Mouse (Mus musculus): ENCODE data around the gene Prokr1. TPM values are rescaled to one million over a fixed set of nuclear protein-coding genes. Genes with fewer than 3 reads are reported as not detected.

Prokr1 gene
- total and polyA plus RNA-seq, 3 experiments, result 1.3 to 1.4 TPM; not detected in 1

DNA sequence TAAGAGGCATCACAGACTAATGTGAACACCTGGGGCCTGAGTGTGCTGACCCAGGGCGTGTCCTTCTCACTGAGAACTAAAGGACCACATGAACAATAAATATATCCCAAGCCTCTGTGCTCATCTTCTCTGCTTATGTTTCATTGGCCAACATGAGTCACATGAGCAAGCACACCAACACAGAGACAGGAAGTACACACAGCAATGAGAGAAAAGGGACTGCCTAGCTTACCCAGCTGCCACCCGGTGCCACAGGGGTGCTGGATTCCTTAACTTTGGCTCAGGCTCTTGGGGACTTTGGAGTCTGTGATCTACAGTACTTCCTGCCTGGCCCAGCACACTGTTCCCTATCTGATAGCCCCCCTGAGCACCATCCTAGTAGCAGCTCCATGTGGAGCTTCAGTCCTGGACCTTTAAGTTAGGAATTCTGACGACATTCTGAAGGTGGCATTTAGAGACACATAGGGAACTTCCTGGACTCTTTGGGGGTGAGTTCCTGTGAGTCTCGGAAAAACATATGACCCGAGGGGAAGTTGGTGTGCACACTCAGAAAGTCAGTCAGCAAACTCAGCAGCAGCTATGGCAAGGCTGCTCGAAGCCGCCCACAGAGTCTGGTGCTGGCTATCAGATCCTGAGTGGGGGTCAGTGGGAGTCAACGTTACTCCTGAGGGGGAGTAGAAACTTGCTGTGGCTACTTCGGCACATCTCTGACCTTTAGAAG is 55.5 kb downstream of the Prokr1 start:
- no peaks in the 10 kb centered on the region for H3K9me3 ChIP-seq (replicated peaks; ENCODE audit: insufficient read depth, low read length)
- H3K79me2 ChIP-seq (ENCODE audit: control insufficient read depth, insufficient read depth, low read length, poor library complexity), result no peaks in the 10 kb centered on the region; the same call in 1 of the 2 replicates
- H3K4me3 ChIP-seq (ENCODE audit: control insufficient read depth in 1 of 2, insufficient read depth in 1 of 2, low read depth in 2 of 2, low read length in 2 of 2), result peak overlapping the region; percentile 45 to 46
- peak overlapping the region; percentile 59 for H3K27ac ChIP-seq (ENCODE audit: control insufficient read depth, low read depth, low read length)
- H3K27me3 ChIP-seq (ENCODE audit: control insufficient read depth in 1 of 2, insufficient read depth in 2 of 2, low read length in 2 of 2), result no peaks in the 10 kb centered on the region
- DNase-seq (ENCODE audit: low read depth, low spot score), result peak; percentile 86
- peak overlapping the region; percentile 65 for H3K9ac ChIP-seq (ENCODE audit: control insufficient read depth, low read depth, low read length, poor library complexity, severe bottlenecking)
- H3K36me3 ChIP-seq (ENCODE audit: control insufficient read depth in 1 of 2, insufficient read depth in 2 of 2, low read length in 2 of 2), result peaks cover 0 to 27% of the 10 kb centered on the region in 2 experiments; a peak in 2 of 4 replicates
- peaks cover 11 to 25% of the 10 kb centered on the region in 2 experiments for H3K4me1 ChIP-seq (ENCODE audit: control insufficient read depth in 1 of 2, insufficient read depth in 2 of 2, low read length in 2 of 2)
- no peak for TF ChIP-seq ETS1 (IDR thresholded peaks at IDR 0.05; ENCODE audit: low read depth, low read length)
- no peak for TF ChIP-seq MEF2A (IDR thresholded peaks at IDR 0.05; ENCODE audit: extremely low read depth, insufficient replicate concordance, low read depth, low read length, poor library complexity, severe bottlenecking)
- peak; percentile 72 for TF ChIP-seq HCFC1 (IDR thresholded peaks at IDR 0.05; ENCODE audit: low read depth, low read length)
- TF ChIP-seq GABPA (IDR thresholded peaks at IDR 0.05; ENCODE audit: low read depth, low read length), result no peak
- TF ChIP-seq MAZ (IDR thresholded peaks at IDR 0.05; ENCODE audit: low read depth, low read length), result no peak
- TF ChIP-seq USF2 (IDR thresholded peaks at IDR 0.05; ENCODE audit: borderline replicate concordance in 1 of 2, insufficient read depth in 1 of 2, low read depth in 1 of 2, low read length in 2 of 2), result peak; percentile 70 to 94
- TF ChIP-seq CTCF (IDR thresholded peaks at IDR 0.05 in 2 of 3, conservative IDR thresholded peaks at IDR 0.05 in 1 of 3; ENCODE audit: control insufficient read depth in 1 of 3, insufficient read depth in 1 of 3, low read depth in 2 of 3, low read length in 3 of 3, poor library complexity in 1 of 3, severe bottlenecking in 1 of 3), result no peak
- TF ChIP-seq SMC3 (IDR thresholded peaks at IDR 0.05; ENCODE audit: low read depth, low read length), result no peak
- TF ChIP-seq TCF12 (IDR thresholded peaks at IDR 0.05; ENCODE audit: low read depth, low read length), result peak; percentile 17; the same call in 1 of the 2 replicates
- TF ChIP-seq EP300 (IDR thresholded peaks at IDR 0.05; ENCODE audit: low read depth in 1 of 2, low read length in 2 of 2), result no peak
- no peak for TF ChIP-seq CHD1 (IDR thresholded peaks at IDR 0.05; ENCODE audit: low read depth, low read length)
- no peak for TF ChIP-seq POLR2AphosphoS2 (IDR thresholded peaks at IDR 0.05; ENCODE audit: low read length)
- TF ChIP-seq GATA1 (IDR thresholded peaks at IDR 0.05; ENCODE audit: low read depth, low read length), result no peak
- peak; percentile 93 for TF ChIP-seq MAX (IDR thresholded peaks at IDR 0.05; ENCODE audit: low read length)
- no peak for TF ChIP-seq ZNF384 (IDR thresholded peaks at IDR 0.05; ENCODE audit: low read depth, low read length)
- no peak for TF ChIP-seq CHD2 (IDR thresholded peaks at IDR 0.05; ENCODE audit: low read length)
- TF ChIP-seq UBTF (IDR thresholded peaks at IDR 0.05; ENCODE audit: borderline replicate concordance, insufficient read depth, low read depth, low read length), result no peak
- 0 out of 2 replicates have a peak, but pooled peaks have one; percentile 40 for TF ChIP-seq ZMIZ1 (IDR thresholded peaks at IDR 0.05; ENCODE audit: low read depth, low read length)
- TF ChIP-seq ELF1 (IDR thresholded peaks at IDR 0.05; ENCODE audit: low read depth, low read length), result peak; percentile 91
- TF ChIP-seq TBP (IDR thresholded peaks at IDR 0.05; ENCODE audit: low read depth, low read length), result peak; percentile 65
- no peak for TF ChIP-seq RCOR1 (IDR thresholded peaks at IDR 0.05; ENCODE audit: low read depth, low read length)
- peak; percentile 55; the same call in 1 of the 2 replicates for TF ChIP-seq NELFE (IDR thresholded peaks at IDR 0.05; ENCODE audit: low read depth, low read length)
- TF ChIP-seq ZKSCAN1 (IDR thresholded peaks at IDR 0.05; ENCODE audit: low read depth, low read length), result no peak
- TF ChIP-seq ZC3H11A (IDR thresholded peaks at IDR 0.05; ENCODE audit: low read depth, low read length), result no peak
- TF ChIP-seq MYC (IDR thresholded peaks at IDR 0.05; ENCODE audit: low read depth, low read length), result no peak
- no peak for TF ChIP-seq NRF1 (IDR thresholded peaks at IDR 0.05; ENCODE audit: insufficient read depth, low read depth, low read length, poor library complexity, severe bottlenecking)
- peak; percentile 57 for TF ChIP-seq MXI1 (IDR thresholded peaks at IDR 0.05; ENCODE audit: low read depth, low read length)
- TF ChIP-seq E2F4 (IDR thresholded peaks at IDR 0.05; ENCODE audit: borderline replicate concordance, low read depth, low read length), result no peak
- no peak for TF ChIP-seq KAT2A (conservative IDR thresholded peaks at IDR 0.05; ENCODE audit: low read depth, low read length)
- peak; percentile 77 for TF ChIP-seq SIN3A (IDR thresholded peaks at IDR 0.05; ENCODE audit: low read length)
- no peak for TF ChIP-seq RAD21 (IDR thresholded peaks at IDR 0.05; ENCODE audit: low read depth, low read length)
- TF ChIP-seq POLR2AphosphoS5 (IDR thresholded peaks at IDR 0.05; ENCODE audit: borderline replicate concordance, low read depth, low read length), result no peak
- TF ChIP-seq JUND (IDR thresholded peaks at IDR 0.05; ENCODE audit: low read depth, low read length), result no peak
- TF ChIP-seq POLR2A (IDR thresholded peaks at IDR 0.05; ENCODE audit: control insufficient read depth in 1 of 2, insufficient read depth in 1 of 2, low read depth in 1 of 2, low read length in 2 of 2, poor library complexity in 1 of 2), result peak in 1 of 2 experiments; percentile 70; a peak in 2 of 4 replicates
- no peak for TF ChIP-seq MYB (IDR thresholded peaks at IDR 0.05; ENCODE audit: low read depth, low read length)
- no peak for TF ChIP-seq BHLHE40 (IDR thresholded peaks at IDR 0.05; ENCODE audit: borderline replicate concordance, low read depth, low read length)
